Mouse (Mus musculus) embryonic facial prominence, embryonic 12.5 days (tissue): ENCODE data around the gene Armcx5. TPM values are rescaled to one million over a fixed set of nuclear protein-coding genes. Genes with fewer than 3 reads are reported as not detected.
"Not testable (repeated sequence)": the region's sequence is repeated elsewhere in the genome, so short reads cannot be mapped to it uniquely, and the experiment has no call there.

Experiments
- ATAC-seq: fragments of 200-750 bp; cut with Nextera tagmentation; 2 replicates; pipeline ENCODE4 v1.8.0; 2017; ENCODE audit not compliant: insufficient number of reproducible peaks, insufficient read depth, low FRiP score, low TSS enrichment
- H3K27ac ChIP-seq: fragments of 300-500 bp; sonication (generic); 2 replicates; pipeline ENCODE4 v1.5.1; 2016; ENCODE audit warnings: mild to moderate bottlenecking
- H3K27me3 ChIP-seq: fragments of 300-500 bp; sonication (generic); 2 replicates; pipeline ENCODE4 v1.6.1; 2016; ENCODE audit warnings: mild to moderate bottlenecking, moderate library complexity
- H3K36me3 ChIP-seq: fragments of 300-500 bp; sonication (generic); 2 replicates; pipeline ENCODE4 v1.6.1; 2016; ENCODE audit warnings: mild to moderate bottlenecking
- H3K4me1 ChIP-seq: fragments of 300-500 bp; sonication (generic); 2 replicates; pipeline ENCODE4 v1.6.1; 2016
- H3K4me2 ChIP-seq: fragments of 300-500 bp; sonication (generic); replicated peaks from 2 replicates; pipeline ENCODE4 v1.6.1; 2016; ENCODE audit warnings: mild to moderate bottlenecking, moderate library complexity
- H3K4me3 ChIP-seq: fragments of 300-500 bp; sonication (generic); 2 replicates; pipeline ENCODE4 v1.5.1; 2016; ENCODE audit warnings: mild to moderate bottlenecking
- H3K9ac ChIP-seq: fragments of 300-500 bp; sonication (generic); 2 replicates; pipeline ENCODE4 v1.6.1; 2016; ENCODE audit warnings: mild to moderate bottlenecking, moderate library complexity
- H3K9me3 ChIP-seq: fragments of 300-500 bp; sonication (generic); 2 replicates; pipeline ENCODE4 v1.6.1; 2016; ENCODE audit warnings: mild to moderate bottlenecking, moderate library complexity
- WGBS: fragments of 180-500 bp; shearing (Covaris S2); methylation state at CpG from one replicate; pipeline ENCODE4 v1.1.7; 2016; 5-methylcytosine and 5-hydroxymethylcytosine counted together
- microRNA counts: library from miRNA; unstranded; fragments of <30 nt; microRNA quantifications from one replicate; lab custom pipeline; 2017
- microRNA-seq: library from miRNA; unstranded; fragments of <30 nt; microRNA quantifications from one replicate; pipeline ENCODE4, GENCODE M21; 2017
- polyA plus RNA-seq: library from polyadenylated mRNA; unstranded; fragments of >200 nt; fragmentation: Nextera tagmentation; extraction: Ambion mirVana; gene quantifications from 2 replicates; pipeline ENCODE4 v1.2.1, GENCODE M21; 2016

Gene Armcx5
- polyA plus RNA-seq, 1 experiment from 2014 or later, result 14.1 TPM

DNA sequence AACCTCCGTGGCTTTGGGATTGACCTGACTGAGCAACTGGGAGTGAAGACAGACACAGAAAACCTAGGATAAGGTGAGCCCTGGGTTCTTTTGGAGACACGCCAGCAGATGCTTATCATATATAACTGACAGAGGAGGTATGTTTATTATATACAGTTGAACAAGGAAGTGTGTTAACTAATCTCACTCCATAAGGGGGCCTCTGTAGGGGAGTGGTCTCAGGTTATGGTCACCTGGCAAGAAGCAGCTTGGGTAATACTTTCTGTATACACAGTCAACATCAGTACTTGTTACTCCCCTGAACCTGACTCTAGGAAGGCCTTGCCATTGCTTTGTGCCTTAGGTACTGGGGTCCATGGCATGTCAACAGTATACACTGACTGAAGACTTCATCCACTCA, 26.0 kb downstream of the Armcx5 start:
- H3K4me3 ChIP-seq, result no peak overlapping the region
- no peaks in the 10 kb centered on the region for H3K36me3 ChIP-seq
- no peaks in the 10 kb centered on the region for H3K27me3 ChIP-seq
- no peaks in the 10 kb centered on the region for H3K4me1 ChIP-seq
- H3K9me3 ChIP-seq, result no peaks in the 10 kb centered on the region
- no peak overlapping the region for H3K9ac ChIP-seq
- no peak overlapping the region for H3K4me2 ChIP-seq
- H3K27ac ChIP-seq, result no peak overlapping the region
- 81% methylated on average over 2 of the region's 2 CpGs for WGBS
- ATAC-seq, result no peak

DNA sequence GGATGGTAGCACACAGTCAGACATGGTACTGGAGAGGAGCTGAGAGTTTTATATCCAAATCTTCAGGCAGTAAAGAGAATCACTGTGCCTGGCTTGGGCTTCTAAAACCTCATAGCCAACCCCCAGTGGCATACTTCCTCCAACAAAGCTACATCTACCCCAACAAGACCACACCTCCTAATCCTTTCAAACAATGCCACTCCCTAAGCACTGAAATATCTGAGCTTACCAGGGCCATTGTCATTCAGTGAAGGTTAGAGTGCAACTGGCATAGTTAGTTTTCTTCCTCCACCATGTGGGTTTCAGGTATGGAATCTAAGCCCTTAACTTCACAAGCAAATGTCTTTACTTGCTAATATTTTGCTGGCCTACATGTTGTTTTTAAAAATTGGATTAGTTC, 49.0 kb downstream of the Armcx5 start:
- Histone ChIP-seq H3K9me3 (no peaks in the 10 kb centered on the region), H3K27me3 (no peaks in the 10 kb centered on the region), H3K4me3 (no peak overlapping the region), H3K27ac (no peak overlapping the region), H3K36me3 (no peaks in the 10 kb centered on the region), H3K4me2 (no peak overlapping the region), H3K9ac (no peak overlapping the region), H3K4me1 (no peaks in the 10 kb centered on the region)
- no peak for ATAC-seq

DNA sequence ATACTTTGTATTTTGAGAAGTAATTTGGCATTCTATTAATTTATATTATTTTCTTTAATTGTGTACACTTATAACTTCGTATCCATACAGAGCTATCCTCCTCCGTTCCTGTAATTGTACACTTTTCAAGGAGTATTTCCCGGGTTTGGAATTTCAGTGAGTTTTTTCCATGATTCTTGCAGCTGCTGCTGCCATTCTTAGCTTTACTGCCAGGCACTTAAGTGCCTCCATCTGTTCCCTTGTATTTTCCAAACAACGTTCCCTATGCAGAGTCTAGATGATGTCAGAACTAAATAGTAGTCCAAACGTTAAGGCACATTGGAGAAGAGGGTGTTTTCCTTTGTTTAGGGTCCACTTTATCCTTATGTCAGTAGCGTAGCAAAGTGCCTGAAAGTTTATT, 49.8 kb downstream of the Armcx5 start:
- WGBS, result 69% methylated on average over 6 of the region's 6 CpGs
- Histone ChIP-seq H3K4me1 (no peaks in the 10 kb centered on the region), H3K27ac (no peak overlapping the region)

GRCm38 (mm10) chrX:135795591-135796304, 53.2 kb downstream of the Armcx5 start:
- H3K27me3 ChIP-seq, result not testable (repeated sequence)
- 0 out of 2 replicates have a peak overlapping the region, but pooled peaks have one; percentile 36 for H3K27ac ChIP-seq

More for the DNA sequence above, 49.8 kb downstream of the Armcx5 start:
- Histone ChIP-seq H3K36me3 (no peaks in the 10 kb centered on the region), H3K4me3 (no peak overlapping the region), H3K4me2 (no peak overlapping the region), H3K27me3 (no peaks in the 10 kb centered on the region), H3K9ac (no peak overlapping the region), H3K9me3 (no peaks in the 10 kb centered on the region)
- no peak for ATAC-seq

DNA sequence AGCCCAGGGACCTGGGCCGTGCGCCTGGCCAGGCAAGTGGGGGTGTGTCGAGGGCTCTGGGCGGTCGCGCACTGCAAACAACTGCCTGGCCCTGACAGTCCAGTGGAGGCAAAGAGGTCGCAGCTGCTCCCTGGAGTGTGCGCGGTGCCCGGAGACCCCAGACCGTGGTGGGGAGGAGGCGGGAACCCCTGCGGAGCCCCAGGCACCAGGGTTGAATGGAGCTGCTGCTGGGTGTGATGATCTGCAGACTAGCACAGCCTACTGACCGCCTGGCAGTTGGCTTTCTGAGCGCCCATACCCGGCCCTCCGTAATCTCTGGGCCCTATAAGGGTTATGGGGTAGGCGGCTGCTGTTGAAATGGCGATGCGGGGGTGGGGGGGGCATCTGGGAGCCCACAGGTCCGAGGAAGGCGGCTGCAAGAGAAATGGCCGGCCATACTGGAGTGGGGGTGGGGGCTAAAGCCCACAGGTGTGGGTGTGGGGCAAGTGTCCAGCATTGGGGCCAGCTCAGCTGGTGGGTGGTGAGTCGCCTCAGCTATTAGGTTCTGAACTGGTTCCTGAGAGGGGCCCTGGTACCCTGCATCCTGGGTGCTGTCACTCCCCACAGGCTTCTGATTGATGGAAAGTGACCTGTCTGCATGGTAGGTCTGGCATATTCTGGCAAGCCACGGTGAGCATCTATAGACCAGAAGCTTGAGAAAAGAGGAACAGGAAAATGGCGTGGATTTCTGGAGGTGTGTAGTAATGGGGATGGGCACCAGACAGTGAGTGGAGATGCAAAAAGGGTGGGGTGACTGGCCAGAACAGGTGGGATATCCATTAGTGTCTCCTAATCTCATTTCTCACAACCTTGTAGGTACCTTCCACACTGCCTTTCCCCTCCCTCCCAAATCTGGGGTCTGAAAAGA, 54.0 kb downstream of the Armcx5 start:
- Histone ChIP-seq H3K36me3 (peaks cover 14% of the 10 kb centered on the region; the same call in 1 of the 2 replicates), H3K4me2 (peak overlapping the region; percentile 68), H3K27ac (peak overlapping the region; percentile 36; the same call in 1 of the 2 replicates), H3K4me3 (peak overlapping the region; percentile 55), H3K9ac (peak overlapping the region; percentile 66)
- WGBS, result 19% methylated on average over 25 of the region's 26 CpGs
- not testable (repeated sequence) for H3K9me3 ChIP-seq, H3K27me3 ChIP-seq, H3K4me1 ChIP-seq
- peak; percentile 83 for ATAC-seq

More at GRCm38 (mm10) chrX:135795591-135796304, 53.2 kb downstream of the Armcx5 start:
- Histone ChIP-seq H3K9ac (peak overlapping the region; percentile 66), H3K36me3 (peaks cover 14% of the 10 kb centered on the region; the same call in 1 of the 2 replicates), H3K4me2 (peak overlapping the region; percentile 68), H3K4me3 (peak overlapping the region; percentile 55)
- ATAC-seq, result peak; percentile 93
- 30% methylated on average over 20 of the region's 27 CpGs for WGBS
- not testable (repeated sequence) for H3K4me1 ChIP-seq, H3K9me3 ChIP-seq

MicroRNAs within 50 kb of the gene (microRNA counts, 519-probe panel; counts per million panel counts)
- 460 counts per million, percentile 65 among the panel's probes with 10 or more counts for microRNA mmu-miR-1970 (lab: Ali Mortazavi, UCI)

Small RNA genes within 50 kb of the gene (microRNA-seq; reads per million reads assigned to microRNA genes)
- gene Mir1970 (not detected), gene Mir7646 (not detected)

Other genes starting within 250 kb of the Armcx5 start
- not detected in 2 replicates for gene AV320801, start 248.1 kb upstream of the Armcx5 start, polyA plus RNA-seq
- not detected in 2 replicates for gene Nxf7, start 144.0 kb upstream of the Armcx5 start, polyA plus RNA-seq
- not detected in 2 replicates for gene Prame, start 115.0 kb upstream of the Armcx5 start, polyA plus RNA-seq
- not detected in 2 replicates for gene Tcp11x2, start 48.9 kb upstream of the Armcx5 start, polyA plus RNA-seq
- not detected in 2 replicates for gene Tmsb15a, start 17.5 kb upstream of the Armcx5 start, polyA plus RNA-seq
- gene Gprasp1, start within 50 bp of the Armcx5 start, polyA plus RNA-seq, result 69.9 and 71.6 TPM in 2 replicates
- 74.7 and 74.9 TPM in 2 replicates for gene Bhlhb9, start 54.9 kb downstream of the Armcx5 start, polyA plus RNA-seq
- gene Gprasp2, start 96.3 kb downstream of the Armcx5 start, polyA plus RNA-seq, result 53.5 and 59.0 TPM in 2 replicates